Comparison of ENCODE assay signal across 8 mouse cellular contexts in genomic region chr3:127225799-127226730, GRCm38 (mm10).
DNase-seq lines count a peak whose midpoint lies in the region; ATAC-seq lines count a peak whose summit lies in the region.

No protein-coding gene starts in this region.

- DNase-seq in layer of hippocampus, adult 11-12 months (ENCODE audit: low spot score) = peak; percentile 43
- no peak for DNase-seq in layer of hippocampus, adult 9-10 months (ENCODE audit: low spot score)
- DNase-seq in embryo, embryonic 10 days (ENCODE audit: low spot score) = peak; percentile 83
- DNase-seq in layer of hippocampus, postnatal 10 days (ENCODE audit: low spot score in 2 of 2) = peak; percentile 51 to 68
- DNase-seq in lung, postnatal 10 days = peak; percentile 41
- DNase-seq in right cerebral cortex, postnatal 25 days = peak; percentile 56
- DNase-seq in gastrocnemius, adult 8-10 months (ENCODE audit: low spot score in 2 of 2) = no peak

- ATAC-seq in hematopoietic stem cell, adult 5-6 weeks (replicated peaks in 1 of 2; ENCODE audit: insufficient read depth in 1 of 2, low FRiP score in 2 of 2, low TSS enrichment in 1 of 2, low read depth in 1 of 2, poor library complexity in 2 of 2, severe bottlenecking in 2 of 2) = peak; percentile 79 to 91

Comparison
In these comparisons a context has a peak if more than half of its experiments do, and no peak if none do; other contexts are left out.
1. DNase-seq: peak in layer of hippocampus, adult 11-12 months (single experiment), embryo, embryonic 10 days (single experiment), layer of hippocampus, postnatal 10 days (2 of 2), lung, postnatal 10 days (single experiment) and right cerebral cortex, postnatal 25 days (single experiment); none in layer of hippocampus, adult 9-10 months (single experiment) and gastrocnemius, adult 8-10 months (0 of 2).